Mouse (Mus musculus) right cerebral cortex, adult 18-20 months (tissue): ENCODE measurements at regions not wholly inside any gene's neighbourhood (a gene's known extent, or its start where the extent isn't known, plus 50 kb on each side); places are given as distances from the start of the nearest gene placed in this dataset.
A peak's percentile ranks its signal among the peaks of the same experiment; 100 is the strongest.
"Not testable (repeated sequence)": the region's sequence is repeated elsewhere in the genome, so short reads cannot be mapped to it uniquely, and the experiment has no call there.

Experiments
- DNase-seq: peaks from one replicate; pipeline ENCODE4 v3.0.0; 2022; ENCODE audit warnings: mixed read lengths

DNA sequence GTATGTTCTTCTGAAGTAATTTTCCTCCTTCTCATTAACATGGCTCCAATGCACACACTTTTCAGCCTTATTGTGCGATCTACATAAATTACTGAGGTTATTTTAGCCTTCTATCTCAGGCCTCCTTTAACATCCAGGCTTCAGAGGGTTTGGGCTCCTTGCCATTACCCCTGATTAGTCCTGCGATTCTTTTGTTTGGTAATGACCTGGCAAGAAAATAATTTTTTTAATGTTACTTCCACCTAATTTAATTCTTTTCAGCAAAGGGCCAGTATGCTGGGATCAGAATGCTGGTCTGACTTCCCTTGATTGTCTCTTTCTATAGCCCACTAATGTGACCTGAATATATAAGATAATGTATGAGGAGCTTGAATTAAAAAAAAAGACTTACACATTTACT, 739.4 kb downstream of the Tbl1xr1 start:
- DNase-seq = no peak

DNA sequence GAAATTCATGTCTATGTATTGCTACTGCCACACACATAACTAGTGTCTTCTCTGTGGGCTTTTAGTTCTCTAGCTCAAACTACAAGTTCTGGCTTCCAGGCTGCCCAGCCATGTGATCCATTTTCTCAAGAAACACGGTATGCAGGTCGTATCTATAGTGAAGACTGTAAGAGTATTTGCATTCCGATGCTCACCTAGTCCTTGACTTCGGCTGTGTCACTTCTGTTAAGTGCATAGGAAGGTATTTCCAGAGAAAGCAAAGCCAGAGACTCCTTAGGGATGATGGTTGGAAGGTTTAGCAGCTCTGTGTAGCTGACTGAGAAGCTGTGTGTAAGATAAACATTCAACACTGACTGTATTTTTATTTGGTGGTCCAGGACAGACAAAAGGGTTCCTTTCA, 750.0 kb downstream of the Tbl1xr1 start:
- no peak for DNase-seq

DNA sequence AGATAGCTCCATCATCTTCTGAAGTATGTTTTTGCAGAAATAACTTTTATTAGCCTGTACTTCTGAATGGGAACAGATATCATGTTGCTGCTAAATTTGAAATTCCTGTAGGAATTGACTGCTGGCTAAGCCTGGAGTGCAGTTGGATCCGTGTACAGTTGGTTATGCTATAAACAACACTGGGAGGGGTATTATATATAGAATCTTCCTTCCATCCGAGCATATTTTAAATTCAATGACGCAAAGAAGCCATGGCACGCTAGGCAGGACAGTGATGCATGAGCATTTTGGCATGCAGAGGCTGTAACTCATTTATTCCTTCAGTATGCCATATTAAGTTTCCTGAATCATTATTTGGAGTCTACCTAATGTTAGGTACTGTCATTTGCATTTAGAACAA, 762.5 kb downstream of the Tbl1xr1 start:
- DNase-seq = peak; percentile 3

DNA sequence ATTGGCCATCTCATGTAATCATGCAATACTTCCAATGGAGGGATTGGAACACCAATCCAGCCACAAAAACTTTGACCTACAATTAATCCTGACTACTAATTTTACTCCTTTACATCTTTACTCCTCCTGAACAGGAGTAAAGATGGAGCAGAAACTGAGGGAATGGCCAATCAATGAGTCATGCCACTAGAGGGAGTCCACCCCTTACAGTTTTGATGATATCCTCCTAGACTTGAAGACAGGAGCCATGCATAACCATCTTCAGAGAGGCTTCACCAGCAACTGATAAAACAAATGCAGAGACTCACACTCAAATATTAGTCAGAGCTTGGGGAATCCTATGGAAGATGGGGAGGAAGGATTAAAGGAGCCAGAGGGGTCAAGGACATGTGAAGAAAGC, 774.0 kb downstream of the Tbl1xr1 start:
- DNase-seq = no peak

DNA sequence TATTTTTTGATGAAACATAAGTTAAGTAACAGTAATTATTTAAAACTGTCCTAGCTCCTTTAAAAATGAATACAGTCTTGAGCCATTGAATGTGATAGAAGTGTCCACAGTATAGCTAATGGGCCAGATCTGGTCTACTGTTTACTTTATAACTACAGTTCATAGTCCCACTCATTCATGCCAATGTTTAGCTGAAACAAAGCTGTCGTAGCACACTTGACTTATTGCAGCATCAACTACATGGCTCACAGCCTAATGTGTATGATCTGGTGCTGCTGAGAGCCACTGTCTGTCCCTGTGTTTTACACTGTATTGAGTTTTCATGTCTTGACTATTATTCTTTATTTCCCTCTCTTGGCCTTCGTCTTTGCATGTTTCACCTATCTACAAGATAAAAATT, 787.1 kb downstream of the Tbl1xr1 start:
- no peak for DNase-seq

DNA sequence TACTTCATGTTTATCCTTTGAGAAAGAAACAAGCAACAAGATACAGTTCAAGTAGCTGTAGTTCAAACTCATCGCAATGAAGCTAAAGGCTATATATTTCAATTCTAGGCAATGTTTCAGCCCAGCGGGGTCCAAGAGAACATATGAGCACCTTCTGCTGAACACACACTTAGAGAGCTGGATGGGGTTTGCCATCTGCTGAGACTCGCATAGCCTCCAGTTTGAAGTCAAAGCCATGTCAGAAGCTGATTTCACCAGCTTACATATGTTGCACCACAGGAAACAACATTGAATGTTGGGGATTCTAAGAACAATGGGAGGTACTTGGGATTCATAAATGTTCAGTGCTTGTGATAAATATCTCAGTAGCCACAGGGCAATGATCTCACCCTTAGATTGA, 801.4 kb downstream of the Tbl1xr1 start:
- DNase-seq = no peak

DNA sequence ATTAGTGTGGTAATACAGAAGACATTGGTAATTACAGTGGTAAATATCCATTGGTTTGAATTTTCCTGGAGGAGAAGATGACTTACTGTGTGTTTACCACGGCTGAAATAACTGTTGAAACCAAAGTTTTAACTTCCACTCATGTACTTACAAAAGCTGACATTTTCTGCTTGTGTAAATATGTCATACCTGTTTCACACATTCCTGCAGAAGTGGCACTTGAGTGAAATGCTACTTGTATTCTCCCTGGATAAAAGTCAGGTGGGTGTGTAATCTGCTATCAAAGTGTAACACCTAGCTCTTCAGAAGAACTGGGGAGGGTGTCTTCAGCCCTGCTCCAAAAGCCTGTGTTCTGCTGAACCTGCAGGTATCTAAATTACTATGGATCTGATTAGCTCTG, 816.3 kb downstream of the Tbl1xr1 start:
- no peak for DNase-seq

DNA sequence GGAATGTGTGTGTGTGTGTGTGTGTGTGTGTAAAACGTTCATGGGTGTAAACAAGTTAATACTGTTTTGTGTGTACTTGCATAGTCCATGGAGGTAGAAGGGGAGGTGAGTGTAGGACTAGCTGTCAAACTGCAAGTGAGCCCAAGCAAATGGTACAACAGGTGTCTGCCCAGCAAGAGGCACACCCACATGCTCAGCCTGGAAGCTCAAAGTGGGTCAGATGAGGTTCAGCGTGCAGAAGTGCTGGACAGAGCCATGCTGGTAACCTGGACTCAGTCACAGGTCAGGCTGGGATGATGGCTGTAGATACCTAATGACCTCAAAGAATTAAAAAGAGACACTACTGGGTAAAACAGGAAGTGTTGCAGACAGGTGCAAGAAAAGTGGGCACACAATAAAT, 821.2 kb downstream of the Tbl1xr1 start:
- DNase-seq = no peak

DNA sequence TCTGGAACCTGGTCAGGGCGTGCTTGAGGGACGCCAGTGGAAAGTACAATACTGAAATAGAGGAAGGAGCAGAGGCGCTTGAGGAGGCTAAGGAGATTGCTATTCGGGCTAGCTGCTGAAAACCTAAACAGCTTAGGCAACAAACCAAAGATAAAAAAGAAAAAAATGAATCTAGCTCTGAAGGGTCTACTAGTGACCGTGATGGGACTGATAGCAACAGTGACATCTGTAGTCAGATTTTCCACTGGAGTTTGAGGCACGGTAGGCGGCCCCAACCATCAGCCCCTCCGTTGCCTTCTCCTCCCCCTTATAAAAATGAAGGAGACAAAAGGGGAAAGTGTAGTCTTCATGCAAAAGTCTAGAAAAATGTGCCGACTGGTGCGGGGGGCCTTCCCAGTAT, 824.5 kb downstream of the Tbl1xr1 start:
- DNase-seq = no peak

DNA sequence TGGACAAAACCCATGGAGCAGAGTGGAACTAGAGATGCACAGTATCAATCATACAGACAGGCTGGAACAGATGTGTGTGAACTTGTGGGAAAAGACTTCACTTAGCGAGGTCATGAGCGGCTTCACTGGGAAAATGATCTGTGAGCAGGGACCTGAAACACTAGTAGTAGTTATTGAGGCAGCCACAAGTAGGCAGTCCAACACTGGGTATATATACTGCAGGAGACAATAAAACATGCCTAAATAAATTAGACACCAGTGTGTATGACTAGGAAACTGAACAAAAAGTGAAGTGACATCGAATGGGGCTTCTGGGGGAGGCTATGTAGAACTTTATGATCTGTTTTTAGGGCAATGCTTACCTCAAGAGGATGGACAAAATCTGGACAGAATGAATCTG, 852.5 kb downstream of the Tbl1xr1 start:
- no peak for DNase-seq

DNA sequence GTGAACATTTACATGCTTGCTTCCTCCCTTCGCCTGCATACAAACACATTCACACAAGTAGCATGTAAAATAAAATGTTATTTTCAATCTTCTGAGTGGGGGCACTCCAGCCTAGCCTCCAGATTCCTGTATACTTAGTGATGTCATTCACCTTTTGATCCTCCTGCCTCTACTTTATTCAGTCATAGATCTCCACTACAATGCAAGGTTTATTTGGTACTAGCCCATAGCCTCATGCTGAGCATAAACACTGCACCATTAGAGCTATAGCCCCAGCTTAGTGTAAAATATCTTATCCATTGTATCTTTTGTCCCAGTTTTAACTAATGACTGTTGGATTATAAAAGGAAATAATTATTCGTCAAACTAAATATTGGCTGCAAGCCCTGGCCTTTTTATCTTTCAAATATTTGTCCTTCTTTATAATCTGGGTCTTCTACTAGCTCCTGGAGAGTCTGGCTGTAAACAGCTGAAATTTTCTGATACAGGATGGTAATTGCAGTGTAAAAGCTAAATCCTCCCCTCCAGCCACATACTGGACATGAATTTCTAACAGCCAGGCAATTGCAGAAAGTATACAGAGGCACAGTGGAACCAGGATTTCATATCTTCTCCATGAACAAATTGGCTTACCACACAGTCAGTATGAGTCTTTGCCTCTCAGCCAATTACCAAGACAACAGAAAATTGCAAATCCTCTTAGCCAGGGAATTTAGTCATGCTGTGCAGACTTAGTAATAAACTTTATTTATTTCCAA, 853.5 kb downstream of the Tbl1xr1 start:
- no peak for DNase-seq

DNA sequence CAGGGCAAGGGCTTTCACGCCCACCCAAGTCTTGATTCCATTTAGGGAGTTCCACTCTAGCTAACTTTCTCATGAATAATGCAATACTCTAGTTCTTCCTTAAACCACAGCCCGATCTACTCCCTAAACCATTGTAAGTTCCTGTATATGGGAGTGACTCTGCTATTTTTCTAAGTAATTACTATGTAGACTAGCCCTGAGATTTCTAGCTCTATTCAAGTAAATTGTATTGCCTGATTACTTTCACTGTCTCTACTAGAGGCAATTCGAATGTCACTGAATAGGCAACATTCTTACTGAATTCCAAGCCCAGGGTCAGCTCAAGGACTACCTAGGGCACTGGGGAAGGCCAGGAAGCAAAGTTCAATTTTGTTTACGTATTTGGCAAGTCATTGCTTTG, 869.2 kb downstream of the Tbl1xr1 start:
- not testable (repeated sequence) for DNase-seq

DNA sequence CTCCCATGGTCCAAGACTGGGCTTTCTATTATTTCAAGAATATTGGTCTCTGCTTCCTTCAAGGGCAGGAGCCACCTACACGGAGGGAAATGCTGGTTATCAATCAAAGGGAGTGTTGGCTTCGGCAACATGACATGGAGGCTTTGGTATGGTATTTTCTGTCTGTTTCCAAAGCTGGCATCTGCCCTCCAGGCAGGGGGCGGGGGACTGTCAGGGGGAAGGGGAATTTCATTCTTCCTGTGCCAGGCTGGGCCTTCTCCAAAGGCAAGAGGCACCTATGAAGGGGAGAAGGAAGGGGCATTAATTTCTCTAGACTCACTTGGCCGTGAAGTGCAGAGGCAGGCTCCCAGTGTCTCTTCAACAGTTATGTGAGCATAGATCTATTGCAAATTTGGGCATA, 870.7 kb downstream of the Tbl1xr1 start:
- no peak for DNase-seq

DNA sequence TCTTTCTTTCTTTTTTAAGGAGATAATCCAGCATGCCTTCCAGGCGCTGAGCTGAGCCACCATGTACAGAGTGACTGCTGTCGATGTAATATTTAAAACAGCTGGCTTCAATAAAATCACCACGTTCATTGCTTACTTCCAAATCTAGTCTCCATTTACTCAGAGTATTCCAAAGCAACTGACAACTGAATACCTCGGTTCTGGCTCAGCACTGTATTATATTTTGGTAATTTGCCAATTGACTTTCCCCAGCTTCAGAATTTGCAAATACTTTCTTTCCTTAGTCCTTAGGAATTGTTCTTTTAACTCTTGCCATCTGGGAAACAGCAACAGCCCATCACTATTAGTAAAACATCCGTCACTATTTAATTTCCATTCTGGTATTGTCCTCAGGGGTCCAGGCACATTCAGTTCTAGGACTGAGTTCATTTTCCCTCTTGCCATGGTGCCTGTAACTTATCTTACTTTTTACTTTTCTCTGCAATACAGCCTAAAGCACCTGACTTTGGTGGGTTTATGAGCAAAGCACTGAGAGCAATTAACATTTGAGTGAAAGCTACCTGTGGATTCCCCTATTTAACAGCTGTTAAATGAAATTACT, 871.8 kb downstream of the Tbl1xr1 start:
- no peak for DNase-seq

DNA sequence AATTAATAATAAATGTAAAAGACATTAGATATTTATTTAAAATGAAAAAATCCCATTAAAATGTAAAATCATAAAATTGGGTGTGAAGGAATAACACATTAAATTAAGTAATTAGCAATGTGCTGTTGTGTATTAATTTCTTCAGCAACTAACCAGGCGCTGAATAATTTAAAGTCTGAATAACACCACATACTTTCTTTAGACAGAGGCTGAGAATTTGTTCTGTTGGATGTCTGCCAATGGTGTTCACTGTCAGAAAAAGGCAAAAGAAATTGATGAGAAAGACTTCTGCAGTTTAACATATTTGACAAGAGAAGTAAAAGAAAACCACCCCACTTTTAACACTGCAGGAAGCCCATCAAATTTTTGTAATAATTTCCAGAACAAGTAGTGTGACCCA, 881.0 kb downstream of the Tbl1xr1 start:
- DNase-seq = no peak

DNA sequence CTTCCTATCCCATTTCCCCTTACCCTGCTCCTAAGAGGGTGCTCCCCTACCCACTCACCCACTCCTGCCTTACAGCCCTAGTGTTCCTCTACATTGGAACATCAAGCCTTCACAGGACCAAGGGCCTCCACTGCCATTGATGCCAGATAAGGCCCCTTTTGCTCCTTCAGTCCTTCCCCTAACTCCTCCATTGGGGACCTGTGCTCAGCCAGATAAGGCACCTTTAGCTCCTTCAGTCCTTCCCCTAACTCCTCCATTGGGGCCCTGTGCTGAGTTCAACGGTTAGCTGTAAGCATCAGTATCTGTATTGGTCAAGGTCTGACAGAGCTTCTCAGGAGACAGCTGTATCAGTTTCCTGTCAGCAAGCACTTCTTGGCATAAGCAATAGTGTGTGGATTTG, 896.2 kb downstream of the Tbl1xr1 start:
- no peak for DNase-seq

DNA sequence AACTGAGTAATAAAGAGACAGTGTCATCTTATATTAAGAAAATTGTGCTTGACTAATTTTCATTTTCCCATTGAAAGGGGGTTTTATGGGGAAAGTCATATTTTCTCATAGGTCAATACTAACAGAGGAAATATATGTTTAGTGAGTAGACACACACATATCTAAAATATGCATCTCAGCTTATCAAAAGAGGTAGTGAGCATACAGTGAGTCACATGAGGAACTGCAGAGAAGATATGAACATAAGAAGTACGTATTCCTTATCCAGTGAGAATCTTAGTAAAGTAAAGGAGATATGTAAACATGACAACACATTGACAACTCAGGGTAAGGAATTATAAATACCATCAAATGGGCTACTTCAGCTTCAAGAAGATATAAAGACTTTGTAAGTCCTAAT, 900.3 kb downstream of the Tbl1xr1 start:
- no peak for DNase-seq

DNA sequence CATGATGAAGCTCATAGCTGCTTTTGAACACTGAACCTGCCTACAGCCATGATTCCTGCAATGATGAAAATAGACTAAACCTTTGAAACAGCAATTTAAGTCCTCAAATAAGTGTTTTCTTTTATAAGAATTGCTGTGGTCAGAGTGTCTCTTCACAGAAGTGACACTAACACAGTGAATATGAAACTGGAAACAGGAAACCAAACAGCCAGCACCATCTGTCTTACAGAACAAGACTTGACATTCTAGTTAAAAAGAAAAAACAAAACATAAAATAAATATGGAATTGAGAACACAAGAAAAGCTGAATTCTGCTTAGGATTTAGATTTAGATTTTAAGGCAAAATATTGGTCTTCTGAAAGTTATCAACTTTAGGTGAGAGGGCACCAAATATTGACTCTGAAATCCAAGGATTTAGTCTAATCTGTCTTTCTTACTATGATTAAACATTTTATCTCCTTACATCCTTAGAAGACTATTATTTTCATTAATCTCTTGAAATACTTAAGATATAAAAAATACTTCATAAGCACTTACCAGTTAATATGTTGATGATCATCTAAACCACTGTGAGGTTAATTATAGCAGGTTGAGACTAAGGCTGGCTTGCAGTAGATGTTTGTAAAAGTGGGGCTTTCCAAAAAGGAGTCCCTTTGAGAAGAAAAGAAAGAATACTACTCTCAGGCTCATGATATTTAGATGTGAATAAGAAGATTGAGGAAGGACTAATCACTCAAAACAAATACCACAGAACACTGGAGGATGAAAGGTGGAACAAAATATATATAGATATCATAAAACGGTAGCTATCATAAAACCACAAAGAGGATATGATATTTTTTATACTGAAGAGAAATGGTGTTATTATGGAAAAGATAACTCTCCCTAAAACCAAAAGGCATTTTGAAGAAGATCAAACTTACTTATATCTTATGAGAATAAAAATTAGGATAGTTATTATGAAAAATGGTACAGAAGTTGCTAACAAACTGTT, 903.7 kb downstream of the Tbl1xr1 start:
- DNase-seq = no peak

DNA sequence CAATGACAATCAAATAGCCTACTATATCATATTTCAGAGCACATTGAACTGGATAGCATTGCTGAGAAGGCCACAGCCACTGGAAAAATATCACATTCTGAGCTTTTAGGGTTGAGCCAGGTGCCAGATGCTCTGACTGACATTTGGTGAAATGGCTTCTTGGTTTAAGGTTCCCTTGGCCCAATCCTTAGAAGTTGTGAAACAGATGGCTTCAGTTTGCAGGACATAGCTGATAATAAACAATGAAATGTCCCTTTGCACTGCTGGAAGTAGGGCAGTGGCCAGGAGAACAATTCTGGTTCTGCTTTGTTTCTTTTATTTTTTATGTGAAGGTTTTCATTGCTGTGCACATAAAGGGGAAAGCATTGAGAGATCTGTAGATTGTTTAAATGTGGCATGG, 906.0 kb downstream of the Tbl1xr1 start:
- no peak for DNase-seq

DNA sequence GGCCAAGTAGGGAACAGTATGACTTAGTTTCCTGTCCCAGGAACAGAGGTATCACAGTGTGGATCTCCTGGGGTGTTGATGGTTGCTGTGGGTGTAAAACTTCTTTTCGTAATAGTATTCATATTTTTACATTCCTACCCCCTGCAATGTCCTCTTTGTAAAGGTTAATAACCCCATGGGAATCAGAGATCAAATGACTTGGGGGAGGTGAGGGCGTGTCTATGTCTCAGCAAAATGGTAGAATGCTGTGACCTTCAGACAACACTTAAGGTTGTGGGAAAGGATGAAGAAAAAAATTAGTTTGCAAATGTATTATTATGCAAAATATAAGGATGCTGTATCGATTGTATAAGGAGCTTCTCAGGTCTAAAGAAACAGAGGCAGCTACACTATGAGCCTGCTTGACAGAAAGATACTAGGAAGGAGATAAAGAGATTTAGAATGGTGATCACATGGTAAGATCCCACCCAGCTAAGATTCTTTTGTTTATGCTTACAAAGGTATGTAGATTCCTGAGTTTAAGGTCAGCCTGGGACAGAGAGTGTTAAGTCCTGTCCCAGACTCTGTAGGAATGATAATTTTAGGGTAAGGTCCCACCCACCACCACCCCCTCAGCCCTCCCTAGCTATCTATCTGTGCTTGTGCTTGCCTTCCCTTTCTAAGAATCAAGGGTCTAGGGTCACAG, 913.8 kb downstream of the Tbl1xr1 start:
- no peak for DNase-seq

DNA sequence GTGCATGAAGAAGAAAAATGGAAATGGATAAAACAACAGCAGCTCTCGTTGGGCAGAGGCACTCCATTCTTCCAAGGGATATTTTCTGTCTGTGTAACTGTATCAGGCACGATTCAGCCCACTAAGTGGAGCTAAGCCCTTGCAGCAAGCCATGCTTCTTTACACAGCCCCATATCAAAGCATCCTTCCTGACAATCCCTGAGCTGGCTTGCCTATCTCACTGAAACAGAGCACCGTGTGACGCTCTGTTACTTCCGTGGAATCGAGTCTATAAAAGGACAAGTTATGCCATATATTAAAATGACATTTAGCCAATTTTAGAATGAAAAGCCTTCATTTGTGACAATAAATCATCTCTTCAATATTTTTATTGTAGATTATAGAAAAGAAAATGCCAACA, 918.8 kb downstream of the Tbl1xr1 start:
- DNase-seq = no peak

DNA sequence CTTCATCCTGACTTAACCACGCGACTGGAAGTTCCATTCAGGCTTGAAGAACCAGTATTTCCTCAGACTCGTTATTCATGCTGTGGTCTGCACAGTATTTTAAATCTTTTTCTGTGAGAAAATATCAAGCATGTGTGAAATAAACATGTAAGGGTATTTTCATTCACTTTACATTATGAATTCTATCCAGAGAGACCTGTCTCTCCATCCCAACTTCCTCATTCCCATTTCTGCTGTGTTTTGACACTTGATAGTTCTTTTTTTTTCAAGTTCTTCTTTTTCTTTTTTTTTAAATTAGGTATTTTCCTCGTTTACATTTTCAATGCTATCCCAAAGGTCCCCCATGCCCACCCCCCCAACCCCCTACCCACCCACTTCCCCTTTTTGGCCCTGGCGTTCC, 919.4 kb downstream of the Tbl1xr1 start:
- DNase-seq = no peak

DNA sequence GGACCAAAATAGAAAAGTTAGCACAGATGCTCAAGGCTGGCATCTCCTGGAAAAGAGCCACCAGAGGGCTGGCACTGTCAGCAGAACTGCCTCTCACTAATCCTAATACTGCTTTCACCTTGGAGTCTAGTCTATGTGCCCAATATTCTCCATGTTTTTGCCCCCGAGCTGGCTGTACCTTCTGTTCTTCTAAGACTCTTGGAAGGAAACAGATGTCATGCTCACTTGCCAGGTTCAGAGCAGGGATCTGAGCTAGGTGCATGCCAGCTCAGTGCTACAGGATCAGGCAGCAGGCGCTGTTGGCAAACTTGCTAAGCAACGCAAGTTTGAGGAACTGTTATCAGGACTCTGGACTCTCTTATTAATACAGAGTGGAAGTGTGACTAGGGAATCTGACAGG, 924.6 kb downstream of the Tbl1xr1 start:
- DNase-seq = peak; percentile 38
